Mouse (Mus musculus) stomach, embryonic 14.5 days (tissue): ENCODE measurements around the gene Gm12830. TPM values are rescaled to one million over a fixed set of nuclear protein-coding genes. Genes with fewer than 3 reads are reported as not detected.

Experiments
- ATAC-seq: fragments of 200-750 bp; cut with Nextera tagmentation; 2 replicates; pipeline ENCODE4 v1.8.0; 2017; ENCODE audit warnings: low read depth, moderate TSS enrichment; ENCODE audit not compliant: insufficient number of reproducible peaks, insufficient read depth, low FRiP score
- H3K27ac ChIP-seq: fragments of 300-500 bp; sonication (generic); 2 replicates; pipeline ENCODE4 v1.5.1; 2014; ENCODE audit warnings: mild to moderate bottlenecking, low read length, moderate library complexity, mixed read lengths
- H3K27me3 ChIP-seq: fragments of 300-500 bp; sonication (generic); 2 replicates; pipeline ENCODE4 v1.6.1; 2014; ENCODE audit warnings: low read length, control low read depth, mixed read lengths; ENCODE audit not compliant: control insufficient read depth, insufficient read depth
- H3K36me3 ChIP-seq: fragments of 300-500 bp; sonication (generic); 2 replicates; pipeline ENCODE4 v1.6.1; 2014; ENCODE audit warnings: mild to moderate bottlenecking, control low read depth, low read length, moderate library complexity, mixed read lengths; ENCODE audit not compliant: control insufficient read depth, insufficient read depth
- H3K4me1 ChIP-seq: fragments of 300-500 bp; sonication (generic); 2 replicates; pipeline ENCODE4 v1.6.1; 2014; ENCODE audit warnings: low read length, control low read depth, mixed read lengths; ENCODE audit not compliant: control insufficient read depth, insufficient read depth
- H3K4me2 ChIP-seq: fragments of 300-500 bp; sonication (generic); replicated peaks from 2 replicates; pipeline ENCODE4 v1.6.1; 2014; ENCODE audit warnings: low read depth, low read length, control low read depth
- H3K4me3 ChIP-seq: fragments of 300-500 bp; sonication (generic); 2 replicates; pipeline ENCODE4 v1.5.1; 2014; ENCODE audit warnings: low read depth, low read length, control low read depth
- H3K9ac ChIP-seq: fragments of 300-500 bp; sonication (generic); replicated peaks from 2 replicates; pipeline ENCODE4 v1.6.1; 2014; ENCODE audit warnings: low read depth, mild to moderate bottlenecking, control low read depth, low read length, moderate library complexity, mixed read lengths
- H3K9me3 ChIP-seq: fragments of 300-500 bp; sonication (generic); 2 replicates; pipeline ENCODE4 v1.6.1; 2016; ENCODE audit warnings: low read depth, low read length, control low read depth; ENCODE audit not compliant: control insufficient read depth
- WGBS: fragments of 180-500 bp; shearing (Covaris S2); extraction: QIAGEN DNeasy Blood & Tissue Kit; methylation state at CpG from one replicate; pipeline ENCODE4 v1.1.7; 2014; 5-methylcytosine and 5-hydroxymethylcytosine counted together
- polyA plus RNA-seq: library from polyadenylated mRNA; unstranded; fragments of >200 nt; fragmentation: Nextera tagmentation; extraction: Ambion mirVana; gene quantifications from 2 replicates; pipeline ENCODE4 v1.2.1, GENCODE M21; 2014

The Gm12830 gene
- polyA plus RNA-seq, 1 experiment from 2014 or later, result not detected

GRCm38 (mm10) chr4:114902641-114903421 lies 81.3 kb downstream of the Gm12830 start:
- no peaks in the 10 kb centered on the region for H3K9me3 ChIP-seq
- peaks cover 3% of the 10 kb centered on the region; the same call in 1 of the 2 replicates for H3K4me1 ChIP-seq
- H3K36me3 ChIP-seq, result no peaks in the 10 kb centered on the region
- peaks cover 73% of the 10 kb centered on the region for H3K27me3 ChIP-seq
- peak overlapping the region; percentile 29; the same call in 1 of the 2 replicates for H3K4me2 ChIP-seq
- no peak overlapping the region for H3K27ac ChIP-seq
- H3K9ac ChIP-seq, result no peak overlapping the region
- no peak for ATAC-seq
- H3K4me3 ChIP-seq, result 0 out of 2 replicates have a peak overlapping the region, but pooled peaks have one; percentile 15
- 3% methylated on average over 39 of the region's 39 CpGs for WGBS

GRCm38 (mm10) chr4:114903422-114903782 lies 81.9 kb downstream of the Gm12830 start:
- no peaks in the 10 kb centered on the region for H3K36me3 ChIP-seq
- no peak overlapping the region for H3K4me3 ChIP-seq
- no peak overlapping the region for H3K4me2 ChIP-seq
- H3K9ac ChIP-seq, result no peak overlapping the region
- H3K27me3 ChIP-seq, result peaks cover 79% of the 10 kb centered on the region
- no peak overlapping the region for H3K27ac ChIP-seq
- 14% methylated on average over 11 of the region's 11 CpGs for WGBS
- no peak for ATAC-seq
- no peaks in the 10 kb centered on the region for H3K9me3 ChIP-seq
- peaks cover 8% of the 10 kb centered on the region; the same call in 1 of the 2 replicates for H3K4me1 ChIP-seq

GRCm38 (mm10) chr4:114905501-114905900 lies 84.0 kb downstream of the Gm12830 start:
- no peak for ATAC-seq
- Histone ChIP-seq H3K9me3 (no peaks in the 10 kb centered on the region), H3K9ac (no peak overlapping the region), H3K4me2 (no peak overlapping the region), H3K4me1 (peaks cover 9% of the 10 kb centered on the region; the same call in 1 of the 2 replicates), H3K4me3 (no peak overlapping the region), H3K36me3 (no peaks in the 10 kb centered on the region), H3K27ac (no peak overlapping the region), H3K27me3 (peaks cover 76% of the 10 kb centered on the region)
- 65% methylated on average over 3 of the region's 3 CpGs for WGBS

Other genes with a start within 250 kb of the Gm12830 start
- gene Foxd2, start 87.2 kb downstream of the Gm12830 start, polyA plus RNA-seq, result not detected in 2 replicates
- gene Foxe3, start 104.3 kb downstream of the Gm12830 start, polyA plus RNA-seq, result not detected in 2 replicates
- 95.6 and 108 TPM in 2 replicates for gene Cmpk1, start 165.5 kb downstream of the Gm12830 start, polyA plus RNA-seq
- 16.2 and 21.9 TPM in 2 replicates for gene Stil, start 178.4 kb downstream of the Gm12830 start, polyA plus RNA-seq
- 0.55 and 0.97 TPM in 2 replicates for gene Tal1, start 234.7 kb downstream of the Gm12830 start, polyA plus RNA-seq